Mouse (Mus musculus): ENCODE measurements at regions not wholly inside any gene's neighbourhood (a gene's known extent, or its start where the extent isn't known, plus 50 kb on each side); places are given as distances from the start of the nearest gene placed in this dataset.
"Not testable (repeated sequence)": the region's sequence is repeated elsewhere in the genome, so short reads cannot be mapped to it uniquely, and the experiment has no call there.

DNA sequence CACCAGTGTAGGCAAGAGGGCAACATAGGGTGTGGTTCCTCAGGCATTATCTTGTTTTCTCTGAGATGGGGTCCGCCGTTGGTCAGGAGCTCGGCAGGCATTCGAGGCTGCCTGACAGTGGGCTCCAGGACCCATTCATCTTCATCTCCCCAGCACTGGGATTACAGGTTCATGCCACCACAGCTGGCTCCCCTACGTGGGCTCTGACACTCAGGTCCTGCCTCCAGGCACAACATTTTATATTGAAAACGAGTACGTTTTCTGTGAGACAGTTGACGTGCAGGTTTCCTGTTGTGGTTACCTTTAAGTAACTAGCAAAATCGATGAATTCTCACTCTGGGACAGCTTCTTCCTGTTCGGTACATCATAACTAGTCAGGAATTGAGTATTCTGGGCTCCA lies 157.3 kb upstream of the Arglu1 start:
- in situ Hi-C loops (cut with MboI) = no loop called here

- in situ Hi-C loops (cut with MboI) = no loop called here
These were observed 152.0 kb upstream of the Arglu1 start for GRCm38 (mm10) chr8:8842326-8842725.

DNA sequence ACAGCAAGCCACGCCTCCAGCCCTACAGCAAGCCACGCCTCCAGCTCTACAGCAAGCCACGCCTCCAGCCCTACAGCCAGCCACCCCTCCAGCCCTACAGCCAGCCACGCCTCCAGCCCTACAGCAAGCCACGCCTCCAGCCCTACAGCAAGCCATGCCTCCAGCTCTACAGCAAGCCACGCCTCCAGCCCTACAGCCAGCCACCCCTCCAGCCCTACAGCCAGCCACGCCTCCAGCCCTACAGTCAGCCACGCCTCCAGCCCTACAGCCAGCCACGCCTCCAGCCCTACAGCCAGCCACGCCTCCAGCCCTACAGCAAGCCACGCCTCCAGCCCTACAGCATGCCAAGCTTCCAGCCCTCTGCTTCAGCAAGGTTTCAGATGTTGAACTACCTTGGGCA lies 145.8 kb upstream of the Arglu1 start:
- in situ Hi-C loops (cut with MboI) = not testable (repeated sequence)

DNA sequence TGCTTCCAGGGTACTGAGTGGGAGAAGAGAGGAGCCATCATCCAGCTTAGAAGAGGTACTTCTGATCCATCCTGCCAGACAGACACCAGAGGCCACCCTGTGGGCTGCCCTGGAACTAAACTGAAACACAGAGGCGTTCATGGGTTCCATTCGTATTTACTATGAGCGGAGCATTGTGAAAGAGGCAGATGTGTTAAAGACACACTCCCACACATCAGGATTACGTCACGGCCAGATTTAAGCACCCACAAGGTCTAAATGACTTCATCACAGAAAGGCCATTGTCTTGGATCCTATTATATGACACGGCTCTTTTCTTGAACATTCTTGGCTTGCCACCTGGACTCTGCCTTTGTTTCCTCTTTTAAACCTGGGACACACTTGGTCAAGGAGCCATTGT lies 141.0 kb upstream of the Arglu1 start:
- in situ Hi-C loops (cut with MboI) = no loop called here

DNA sequence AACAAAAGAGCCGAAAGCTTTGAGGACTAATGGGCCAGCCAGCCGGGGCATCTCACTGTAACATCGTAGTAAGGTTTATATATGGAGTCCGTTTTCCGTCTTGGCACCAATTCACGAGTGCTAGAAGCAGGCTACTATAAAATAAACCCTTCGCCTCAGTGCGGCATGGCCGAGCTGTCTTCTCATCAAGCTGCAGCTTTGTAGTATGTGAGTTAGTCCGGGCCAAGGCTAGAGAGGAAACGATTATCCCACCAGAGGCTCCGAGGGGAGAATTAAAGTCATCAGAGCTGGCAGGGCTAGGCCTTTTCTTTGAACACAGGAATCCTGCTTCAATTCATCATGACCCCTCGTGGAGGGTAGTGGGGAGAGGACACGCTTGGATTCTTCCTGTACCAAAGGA lies 138.9 kb upstream of the Arglu1 start:
- in situ Hi-C loops (cut with MboI) = no loop called here

- in situ Hi-C loops (cut with MboI) = no loop called here
These were observed 137.2 kb upstream of the Arglu1 start for GRCm38 (mm10) chr8:8827555-8827954.

GRCm38 (mm10) chr8:8826801-8827200 lies 136.5 kb upstream of the Arglu1 start:
- in situ Hi-C loops (cut with MboI) = no loop called here

DNA sequence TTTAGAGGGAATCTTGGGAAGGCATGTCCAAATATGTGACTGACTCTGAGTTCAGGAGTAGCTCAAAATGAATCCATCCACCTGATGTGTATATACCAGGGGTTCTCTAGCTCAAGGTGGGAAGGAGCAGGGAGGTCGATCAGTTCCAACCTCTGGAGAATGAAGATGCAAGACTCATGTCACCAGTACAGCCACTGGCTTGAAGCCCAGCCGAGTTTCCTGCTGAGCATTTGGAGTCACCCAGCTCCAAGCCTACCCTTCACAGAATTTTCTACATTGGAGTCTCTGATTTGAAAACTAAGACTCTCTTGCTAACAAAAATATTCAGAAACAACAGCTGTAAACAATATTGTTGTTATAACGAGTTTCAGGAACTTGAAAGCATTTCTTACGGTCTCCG lies 134.6 kb upstream of the Arglu1 start:
- in situ Hi-C loops (cut with MboI) = no loop called here

DNA sequence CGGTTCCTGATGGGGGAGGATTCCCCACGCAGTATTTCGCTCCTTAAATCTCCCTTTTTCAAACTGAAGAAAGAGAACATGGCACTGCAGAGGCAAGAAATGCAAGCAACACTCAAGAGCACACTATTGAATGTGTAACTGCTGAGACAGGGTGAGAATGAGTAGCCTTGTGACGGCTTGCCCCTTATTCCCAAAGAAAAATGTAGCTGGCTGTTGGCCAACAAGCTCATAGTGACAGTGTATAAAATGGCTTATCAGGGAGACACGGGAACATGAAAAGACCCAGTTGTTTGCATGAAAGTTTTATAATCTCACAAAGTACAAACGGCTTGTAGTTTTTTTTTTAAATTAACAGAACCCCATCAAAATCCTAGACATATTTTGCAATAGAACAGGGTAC lies 130.8 kb upstream of the Arglu1 start:
- in situ Hi-C loops (cut with MboI) = no loop called here

DNA sequence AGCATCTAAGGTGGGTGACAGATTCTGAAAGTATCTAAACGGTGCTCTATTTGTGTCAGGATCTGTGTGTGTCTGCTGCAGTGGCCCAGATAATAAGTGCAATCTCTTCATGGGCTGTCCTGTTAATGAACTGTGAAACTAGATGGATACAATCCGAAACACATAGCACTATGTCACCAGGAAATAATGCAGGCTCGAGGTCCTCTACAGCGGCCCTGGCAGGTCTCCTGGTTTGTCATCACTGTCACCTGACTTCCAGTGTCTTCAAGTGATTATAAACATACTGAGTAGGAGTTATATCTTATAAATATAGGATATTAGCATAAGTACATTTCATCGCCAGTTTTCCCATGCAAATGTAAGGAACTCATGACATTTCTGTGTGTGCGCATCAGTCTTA lies 130.3 kb upstream of the Arglu1 start:
- in situ Hi-C loops (cut with MboI) = no loop called here

GRCm38 (mm10) chr8:8819233-8819931 lies 129.1 kb upstream of the Arglu1 start:
- in situ Hi-C loops (cut with MboI) = no loop called here

DNA sequence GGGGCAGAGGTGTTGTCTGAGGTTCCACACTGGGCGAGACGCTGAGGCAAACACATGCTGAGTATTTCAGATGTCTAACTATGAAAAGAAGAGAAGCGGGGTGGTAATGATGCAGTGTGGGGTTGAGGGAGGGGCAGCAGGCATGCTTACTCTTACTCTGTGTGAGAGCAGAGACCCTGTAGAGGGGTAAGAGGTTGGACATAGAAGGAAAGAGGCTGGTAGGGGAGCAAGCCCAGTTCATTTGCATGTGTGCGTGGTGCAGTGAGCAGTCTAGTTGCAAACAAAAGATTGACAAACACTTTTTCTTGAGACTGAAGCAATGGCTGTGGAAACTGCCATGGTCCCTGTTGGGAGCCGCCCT lies 122.5 kb upstream of the Arglu1 start:
- in situ Hi-C loops (cut with MboI) = no loop called here

DNA sequence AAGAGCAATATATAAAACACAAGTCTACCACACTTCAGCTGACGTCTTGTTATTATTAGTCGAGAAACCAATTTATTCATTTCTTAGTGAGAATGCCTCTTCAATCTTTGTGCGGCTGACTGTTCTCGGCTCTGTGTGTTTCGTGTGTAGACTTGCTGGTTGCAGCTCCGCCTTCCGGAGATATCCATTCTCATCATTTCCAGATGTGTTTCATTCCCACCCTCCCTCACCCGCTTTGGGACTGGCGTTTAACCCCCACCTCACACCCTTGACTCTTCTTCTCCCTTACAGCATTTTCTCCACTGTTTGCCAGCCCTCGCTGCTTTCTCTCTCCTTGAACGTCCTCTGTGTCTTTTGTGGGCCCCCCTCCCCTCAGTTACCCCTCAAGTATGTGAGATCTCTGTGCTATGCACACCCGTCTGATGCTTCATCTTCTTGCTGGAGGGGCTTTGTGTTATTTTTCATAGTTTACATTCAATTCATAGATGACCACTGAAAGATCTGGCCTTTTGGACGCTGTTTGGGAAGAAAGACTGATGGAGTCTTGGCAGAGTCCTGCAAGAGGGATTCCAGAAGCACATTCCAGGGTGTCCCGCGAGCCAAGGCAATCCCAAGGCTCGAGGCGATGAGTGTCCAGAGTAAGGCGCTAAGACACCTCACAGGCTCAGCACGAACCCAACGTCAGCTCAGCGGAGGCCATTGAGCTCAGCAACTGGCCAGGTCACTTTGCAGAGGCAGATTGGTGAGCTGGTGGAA lies 121.9 kb upstream of the Arglu1 start:
- in situ Hi-C loops (cut with MboI) = no loop called here

DNA sequence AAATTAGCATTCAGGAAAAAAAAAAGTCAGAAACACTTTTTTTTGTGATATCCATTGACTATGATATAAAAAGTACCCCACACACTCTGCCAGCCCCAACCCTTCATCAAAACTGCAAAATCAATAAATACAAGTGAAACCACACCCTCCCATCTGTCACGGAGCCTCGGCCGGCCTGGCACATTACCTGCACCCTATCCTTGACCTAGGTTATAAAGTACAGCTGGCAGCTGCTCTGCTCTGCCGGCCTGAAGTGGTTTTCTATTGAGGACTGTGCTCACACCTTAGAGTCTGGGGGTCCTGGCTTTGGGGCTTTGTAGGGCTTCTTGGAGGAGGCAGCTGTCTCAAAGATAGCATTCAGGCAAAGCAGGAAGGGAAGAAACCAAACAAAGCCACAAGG lies 120.6 kb upstream of the Arglu1 start:
- in situ Hi-C loops (cut with MboI) = no loop called here

GRCm38 (mm10) chr8:8809835-8810439 lies 119.6 kb upstream of the Arglu1 start:
- in situ Hi-C loops (cut with MboI) = no loop called here

GRCm38 (mm10) chr8:8809349-8809748 lies 119.0 kb upstream of the Arglu1 start:
- in situ Hi-C loops (cut with MboI) = no loop called here

GRCm38 (mm10) chr8:8802761-8803340 lies 112.5 kb upstream of the Arglu1 start:
- in situ Hi-C loops (cut with MboI) = no loop called here

GRCm38 (mm10) chr8:8802317-8802716 lies 112.0 kb upstream of the Arglu1 start:
- in situ Hi-C loops (cut with MboI) = no loop called here

GRCm38 (mm10) chr8:8801578-8801977 lies 111.3 kb upstream of the Arglu1 start:
- in situ Hi-C loops (cut with MboI) = no loop called here

- in situ Hi-C loops (cut with MboI) = no loop called here
These were observed 107.2 kb upstream of the Arglu1 start for GRCm38 (mm10) chr8:8797521-8797920.

- in situ Hi-C loops (cut with MboI) = no loop called here
These were observed 106.6 kb upstream of the Arglu1 start for GRCm38 (mm10) chr8:8796951-8797350.

DNA sequence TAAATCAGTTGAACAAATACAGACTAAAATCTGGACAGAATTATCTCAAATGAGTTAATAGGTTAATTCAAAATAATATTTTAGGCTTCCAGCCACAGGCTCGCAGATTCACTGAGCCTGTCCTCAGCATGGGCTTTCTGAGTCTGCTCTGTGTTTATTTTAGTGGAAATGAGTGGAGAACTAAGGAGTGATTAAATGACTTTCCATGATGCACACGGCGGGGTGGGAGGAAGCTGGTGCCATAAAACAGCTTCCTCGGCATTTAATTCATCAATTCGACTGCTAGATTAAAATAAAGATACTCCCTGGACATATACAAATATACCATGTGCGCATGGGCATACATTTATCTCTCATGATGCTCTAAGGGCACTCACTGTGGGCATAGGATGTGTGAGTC lies 104.4 kb upstream of the Arglu1 start:
- in situ Hi-C loops (cut with MboI) = no loop called here

DNA sequence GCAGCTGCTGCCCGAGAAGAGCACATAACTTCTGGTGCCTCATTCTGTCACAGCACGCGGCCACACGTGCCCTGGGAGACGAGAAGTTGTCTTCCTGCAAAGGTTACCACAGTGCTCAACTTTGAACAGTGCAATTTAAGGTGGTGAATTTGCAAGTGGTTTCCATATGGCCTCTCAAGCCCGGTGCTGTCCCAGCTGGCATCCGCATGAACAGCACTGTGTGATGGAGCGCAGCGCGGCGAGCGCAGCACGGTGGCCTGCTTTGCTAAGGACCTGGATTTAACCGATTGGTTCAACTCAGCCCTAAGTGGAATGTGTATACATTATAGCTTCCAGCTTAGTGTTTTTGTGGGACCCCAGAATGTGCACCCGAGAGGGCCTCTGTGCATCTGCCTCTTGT lies 89.6 kb upstream of the Arglu1 start:
- in situ Hi-C loops (cut with MboI) = no loop called here
